Mouse (Mus musculus): ENCODE data around the gene Ttc8. TPM values are rescaled to one million over a fixed set of nuclear protein-coding genes. Genes with fewer than 3 reads are reported as not detected.
"Not testable (repeated sequence)": the region's sequence is repeated elsewhere in the genome, so short reads cannot be mapped to it uniquely, and the experiment has no call there.

Gene Ttc8
- polyA plus RNA-seq, 1 experiment from 2014 or later: 31.2 TPM

GRCm38 (mm10) chr12:98910096-98910495, 10.3 kb upstream of the Ttc8 start:
- no peak overlapping the region for H3K9ac ChIP-seq (replicated peaks)
- no peaks in the 10 kb centered on the region for H3K4me1 ChIP-seq
- no peaks in the 10 kb centered on the region for H3K36me3 ChIP-seq
- H3K27ac ChIP-seq (replicated peaks): no peak overlapping the region
- no peaks in the 10 kb centered on the region for H3K27me3 ChIP-seq (replicated peaks)
- whole genome bisulfite sequencing: 62% methylated on average over 9 of the region's 9 CpGs
- no peak overlapping the region for H3K4me2 ChIP-seq
- no peaks in the 10 kb centered on the region for H3K9me3 ChIP-seq (replicated peaks)
- ATAC-seq (ENCODE audit: low FRiP score): no peak
- H3K4me3 ChIP-seq (replicated peaks): no peak overlapping the region

GRCm38 (mm10) chr12:98931174-98931573, 10.8 kb downstream of the Ttc8 start:
- H3K27me3 ChIP-seq (replicated peaks): no peaks in the 10 kb centered on the region
- WGBS: 57% methylated on average over 4 of the region's 4 CpGs
- 0 out of 2 replicates have a peak, but pooled peaks have one; percentile 35 for ATAC-seq (ENCODE audit: low FRiP score)
- no peaks in the 10 kb centered on the region for H3K9me3 ChIP-seq (replicated peaks)
- no peaks in the 10 kb centered on the region for H3K36me3 ChIP-seq
- no peak overlapping the region for H3K9ac ChIP-seq (replicated peaks)
- no peak overlapping the region for H3K4me3 ChIP-seq (replicated peaks)
- H3K4me2 ChIP-seq: no peak overlapping the region
- H3K27ac ChIP-seq (replicated peaks): no peak overlapping the region
- H3K4me1 ChIP-seq: no peaks in the 10 kb centered on the region

- Histone ChIP-seq H3K9ac (replicated peaks) (no peak overlapping the region), H3K27ac (replicated peaks) (no peak overlapping the region), H3K4me2 (no peak overlapping the region), H3K9me3 (replicated peaks) (no peaks in the 10 kb centered on the region), H3K4me1 (no peaks in the 10 kb centered on the region), H3K27me3 (replicated peaks) (no peaks in the 10 kb centered on the region), H3K36me3 (no peaks in the 10 kb centered on the region), H3K4me3 (replicated peaks) (no peak overlapping the region)
- 66% methylated on average over 4 of the region's 4 CpGs for WGBS
- ATAC-seq (ENCODE audit: low FRiP score): no peak
Measured at GRCm38 (mm10) chr12:98932441-98932840, 12.1 kb downstream of the Ttc8 start.

GRCm38 (mm10) chr12:98932856-98933255, 12.5 kb downstream of the Ttc8 start:
- Histone ChIP-seq H3K4me3 (replicated peaks) (no peak overlapping the region), H3K4me2 (no peak overlapping the region), H3K9ac (replicated peaks) (no peak overlapping the region), H3K36me3 (no peaks in the 10 kb centered on the region), H3K4me1 (no peaks in the 10 kb centered on the region), H3K27ac (replicated peaks) (no peak overlapping the region), H3K9me3 (replicated peaks) (no peaks in the 10 kb centered on the region), H3K27me3 (replicated peaks) (no peaks in the 10 kb centered on the region)
- 83% methylated on average over 1 of the region's 1 CpGs for WGBS
- ATAC-seq (ENCODE audit: low FRiP score): no peak

GRCm38 (mm10) chr12:98951295-98951694, 30.9 kb downstream of the Ttc8 start:
- H3K4me2 ChIP-seq; H3K4me3 ChIP-seq (replicated peaks); H3K9ac ChIP-seq (replicated peaks); H3K27ac ChIP-seq (replicated peaks); ATAC-seq (ENCODE audit: low FRiP score); H3K27me3 ChIP-seq (replicated peaks); H3K4me1 ChIP-seq; H3K9me3 ChIP-seq (replicated peaks): not testable (repeated sequence)
- WGBS: 78% methylated on average over 5 of the region's 5 CpGs
- H3K36me3 ChIP-seq: peaks cover 10% of the 10 kb centered on the region; the same call in 1 of the 2 replicates

GRCm38 (mm10) chr12:98956951-98957350, 36.6 kb downstream of the Ttc8 start:
- Histone ChIP-seq H3K27ac (replicated peaks) (no peak overlapping the region), H3K36me3 (0 out of 2 replicates have a peak, but pooled peaks cover 4% of the 10 kb centered on the region), H3K9me3 (replicated peaks) (no peaks in the 10 kb centered on the region), H3K4me2 (no peak overlapping the region), H3K9ac (replicated peaks) (no peak overlapping the region), H3K4me1 (no peaks in the 10 kb centered on the region), H3K27me3 (replicated peaks) (no peaks in the 10 kb centered on the region), H3K4me3 (replicated peaks) (no peak overlapping the region)
- WGBS: 94% methylated on average over 2 of the region's 2 CpGs
- ATAC-seq (ENCODE audit: low FRiP score): no peak

GRCm38 (mm10) chr12:98957455-98957854, 37.1 kb downstream of the Ttc8 start:
- Histone ChIP-seq H3K36me3 (0 out of 2 replicates have a peak, but pooled peaks cover 4% of the 10 kb centered on the region), H3K4me2 (no peak overlapping the region), H3K27me3 (replicated peaks) (no peaks in the 10 kb centered on the region), H3K27ac (replicated peaks) (no peak overlapping the region), H3K4me3 (replicated peaks) (no peak overlapping the region), H3K9ac (replicated peaks) (no peak overlapping the region), H3K4me1 (no peaks in the 10 kb centered on the region), H3K9me3 (replicated peaks) (no peaks in the 10 kb centered on the region)
- 89% methylated on average over 11 of the region's 11 CpGs for WGBS
- no peak for ATAC-seq (ENCODE audit: low FRiP score)

- H3K9ac ChIP-seq (replicated peaks): no peak overlapping the region
- no peaks in the 10 kb centered on the region for H3K9me3 ChIP-seq (replicated peaks)
- WGBS: 61% methylated on average over 7 of the region's 7 CpGs
- H3K4me3 ChIP-seq (replicated peaks): no peak overlapping the region
- ATAC-seq (ENCODE audit: low FRiP score): no peak
- H3K4me2 ChIP-seq: no peak overlapping the region
- no peaks in the 10 kb centered on the region for H3K27me3 ChIP-seq (replicated peaks)
- H3K36me3 ChIP-seq: peaks cover 8% of the 10 kb centered on the region; the same call in 1 of the 2 replicates
- no peaks in the 10 kb centered on the region for H3K4me1 ChIP-seq
- no peak overlapping the region for H3K27ac ChIP-seq (replicated peaks)
Measured at GRCm38 (mm10) chr12:98961008-98961407, 40.6 kb downstream of the Ttc8 start.

- H3K4me3 ChIP-seq (replicated peaks): no peak overlapping the region
- peaks cover 8% of the 10 kb centered on the region; the same call in 1 of the 2 replicates for H3K36me3 ChIP-seq
- 78% methylated on average over 4 of the region's 4 CpGs for WGBS
- H3K9ac ChIP-seq (replicated peaks): no peak overlapping the region
- no peaks in the 10 kb centered on the region for H3K27me3 ChIP-seq (replicated peaks)
- H3K27ac ChIP-seq (replicated peaks): no peak overlapping the region
- H3K4me1 ChIP-seq: no peaks in the 10 kb centered on the region
- ATAC-seq (ENCODE audit: low FRiP score): no peak
- no peak overlapping the region for H3K4me2 ChIP-seq
- no peaks in the 10 kb centered on the region for H3K9me3 ChIP-seq (replicated peaks)
Measured at GRCm38 (mm10) chr12:98961415-98961814, 41.0 kb downstream of the Ttc8 start.

- no peak for ATAC-seq (ENCODE audit: low FRiP score)
- Histone ChIP-seq H3K36me3 (peaks cover 5% of the 10 kb centered on the region; the same call in 1 of the 2 replicates), H3K9ac (replicated peaks) (no peak overlapping the region), H3K4me2 (no peak overlapping the region), H3K4me3 (replicated peaks) (no peak overlapping the region), H3K4me1 (0 out of 2 replicates have a peak, but pooled peaks cover 2% of the 10 kb centered on the region), H3K27ac (replicated peaks) (no peak overlapping the region), H3K27me3 (replicated peaks) (no peaks in the 10 kb centered on the region), H3K9me3 (replicated peaks) (no peaks in the 10 kb centered on the region)
- 75% methylated on average over 4 of the region's 4 CpGs for WGBS
Measured at GRCm38 (mm10) chr12:98965441-98966135, 45.2 kb downstream of the Ttc8 start.

GRCm38 (mm10) chr12:98972291-98972690, 51.9 kb downstream of the Ttc8 start:
- no peak for ATAC-seq (ENCODE audit: low FRiP score)
- Histone ChIP-seq H3K27me3 (replicated peaks) (no peaks in the 10 kb centered on the region), H3K9ac (replicated peaks) (no peak overlapping the region), H3K9me3 (replicated peaks) (0 out of 2 replicates have a peak, but pooled peaks cover 3% of the 10 kb centered on the region), H3K4me3 (replicated peaks) (no peak overlapping the region), H3K4me2 (no peak overlapping the region), H3K27ac (replicated peaks) (no peak overlapping the region), H3K36me3 (peaks cover 25% of the 10 kb centered on the region), H3K4me1 (0 out of 2 replicates have a peak, but pooled peaks cover 2% of the 10 kb centered on the region)
- WGBS: 94% methylated on average over 3 of the region's 3 CpGs

GRCm38 (mm10) chr12:98973461-98973860, 53.1 kb downstream of the Ttc8 start:
- ATAC-seq (ENCODE audit: low FRiP score): no peak
- Histone ChIP-seq H3K9me3 (replicated peaks) (0 out of 2 replicates have a peak, but pooled peaks cover 4% of the 10 kb centered on the region), H3K27ac (replicated peaks) (no peak overlapping the region), H3K9ac (replicated peaks) (no peak overlapping the region), H3K4me1 (no peaks in the 10 kb centered on the region), H3K36me3 (peaks cover 35% of the 10 kb centered on the region), H3K4me3 (replicated peaks) (no peak overlapping the region), H3K27me3 (replicated peaks) (no peaks in the 10 kb centered on the region), H3K4me2 (no peak overlapping the region)
- WGBS: 84% methylated on average over 10 of the region's 10 CpGs

Data from neural tube, embryonic 15.5 days (tissue).